Mouse (Mus musculus) heart, adult 18-20 months (tissue): ENCODE data around the gene Sidt1. TPM values are rescaled to one million over a fixed set of nuclear protein-coding genes. Genes with fewer than 3 reads are reported as not detected.

ENCODE experiments used
- DNase-seq, 2 experiments: peaks; one replicate each; pipeline ENCODE4 v3.0.0; 2021 to 2022; ENCODE audit warnings: mixed read lengths in 1 of 2
- total RNA-seq, 2 experiments: library from RNA; stranded (reverse); gene quantifications; 2 replicates each; pipeline ENCODE4 v1.2.3; 2021

Gene Sidt1
- total RNA-seq, 2 experiments from 2014 or later: 0.30 to 0.85 TPM

DNA sequence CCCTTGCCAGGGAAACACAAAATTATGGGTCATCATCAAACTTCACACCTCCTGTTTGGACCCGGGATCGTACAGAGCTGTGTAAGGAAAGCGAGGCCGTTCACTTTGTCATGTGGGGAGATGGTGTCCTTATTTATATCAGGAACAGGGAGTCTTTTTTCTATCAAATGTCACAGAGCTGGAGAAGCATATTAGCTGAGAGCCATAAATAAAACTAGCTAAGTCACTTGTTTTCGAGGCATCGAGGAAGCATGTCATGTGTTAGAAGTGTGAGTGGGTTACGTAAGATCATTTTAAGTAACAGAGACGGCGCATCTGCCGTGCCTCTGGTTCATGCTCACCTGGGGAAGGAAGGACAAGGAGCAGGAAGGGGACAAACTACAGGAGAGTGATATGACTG lies 83.0 kb downstream of the Sidt1 start:
- no peak for DNase-seq

- no peak for DNase-seq
These were observed 89.7 kb downstream of the Sidt1 start for GRCm38 (mm10) chr16:44243323-44243722.

DNA sequence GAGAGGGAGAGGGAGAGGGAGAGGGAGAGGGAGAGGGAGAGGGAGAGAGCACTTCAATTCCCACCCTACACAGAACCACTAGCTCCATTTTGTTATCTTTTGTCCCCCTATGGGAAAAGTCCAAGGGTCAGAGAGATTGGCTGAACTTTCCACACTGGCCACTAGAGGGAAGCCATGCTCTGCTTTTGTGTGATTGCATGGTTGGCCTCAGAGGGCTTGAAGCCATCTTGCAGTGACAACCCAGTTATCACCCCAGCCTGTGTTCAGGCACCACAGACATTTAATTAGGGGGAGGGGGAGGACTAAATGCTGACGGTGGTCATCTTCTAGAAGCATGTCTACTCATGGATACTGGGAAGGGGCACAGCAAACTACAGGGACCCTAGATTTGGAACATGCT lies 90.4 kb downstream of the Sidt1 start:
- DNase-seq: peak; percentile 72 to 87

DNA sequence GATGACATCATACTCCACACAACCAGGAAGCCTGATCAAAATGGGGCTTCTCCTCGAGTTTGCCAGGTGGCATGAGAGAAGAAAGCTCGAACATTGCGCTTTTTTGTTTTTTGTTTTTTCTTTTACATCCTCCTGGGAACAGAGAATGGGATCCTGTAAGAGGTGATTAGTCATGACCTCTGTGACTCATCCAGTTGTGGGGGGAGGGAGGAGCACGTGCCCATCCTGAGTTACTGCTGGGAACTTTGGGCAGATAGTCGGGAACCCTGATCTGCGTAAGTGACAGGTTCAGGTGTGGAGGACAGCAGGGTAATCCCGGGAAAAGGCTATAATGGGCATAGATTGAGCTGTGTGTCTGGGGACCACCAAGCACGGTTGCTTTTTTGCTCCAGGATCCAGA lies 92.6 kb downstream of the Sidt1 start:
- DNase-seq: no peak

GRCm38 (mm10) chr16:44238835-44239263 lies 94.1 kb downstream of the Sidt1 start:
- DNase-seq: peak; percentile 27 to 47

DNA sequence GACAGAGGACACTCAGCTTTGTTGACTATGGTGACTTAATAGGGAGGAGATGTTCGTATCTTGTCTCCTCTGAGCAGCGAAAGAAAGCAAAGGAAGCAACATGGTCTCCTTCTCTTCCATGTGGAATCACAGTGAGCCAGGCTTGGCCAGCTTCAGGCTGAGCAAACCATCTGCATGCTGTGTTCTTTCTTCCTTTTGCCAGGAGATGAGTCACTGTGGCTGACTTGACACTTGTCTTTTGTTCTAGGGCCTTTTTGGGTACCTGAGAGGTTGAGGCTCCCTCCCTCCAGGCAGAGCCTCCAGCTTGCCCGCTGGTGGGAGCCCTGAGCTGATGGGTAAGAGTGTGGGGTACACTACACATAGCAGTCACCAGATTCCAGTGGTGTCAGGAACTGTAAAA lies 95.2 kb downstream of the Sidt1 start:
- DNase-seq: no peak

GRCm38 (mm10) chr16:44233019-44233418 lies 100.0 kb downstream of the Sidt1 start:
- no peak for DNase-seq

- no peak for DNase-seq
These were observed 106.2 kb downstream of the Sidt1 start for GRCm38 (mm10) chr16:44226706-44227291.

DNA sequence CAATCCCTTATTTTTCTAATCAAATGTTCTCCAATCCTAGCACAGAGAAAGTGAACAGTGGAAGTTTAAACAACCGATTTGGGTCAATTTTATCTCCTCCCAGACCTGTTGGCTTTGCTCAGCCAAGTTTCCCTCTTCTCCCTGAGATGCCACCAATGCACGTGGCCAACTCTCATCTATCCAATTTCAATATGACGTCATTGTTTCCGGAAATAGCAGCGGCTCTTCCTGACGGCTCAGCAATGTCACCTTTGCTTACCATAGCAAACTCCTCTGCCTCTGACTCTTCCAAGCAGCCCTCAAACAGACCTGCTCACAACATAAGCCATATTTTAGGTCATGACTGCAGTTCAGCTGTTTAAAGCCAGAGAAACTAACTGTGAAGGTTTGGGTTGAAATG lies 111.5 kb downstream of the Sidt1 start:
- DNase-seq: peak in 1 of 2 experiments; percentile 51

- no peak for DNase-seq
These were observed 116.6 kb downstream of the Sidt1 start for GRCm38 (mm10) chr16:44216417-44216816.

- DNase-seq: peak; percentile 67 to 74
These were observed 117.5 kb downstream of the Sidt1 start for GRCm38 (mm10) chr16:44215513-44215912.

GRCm38 (mm10) chr16:44212703-44213102 lies 120.3 kb downstream of the Sidt1 start:
- no peak for DNase-seq

DNA sequence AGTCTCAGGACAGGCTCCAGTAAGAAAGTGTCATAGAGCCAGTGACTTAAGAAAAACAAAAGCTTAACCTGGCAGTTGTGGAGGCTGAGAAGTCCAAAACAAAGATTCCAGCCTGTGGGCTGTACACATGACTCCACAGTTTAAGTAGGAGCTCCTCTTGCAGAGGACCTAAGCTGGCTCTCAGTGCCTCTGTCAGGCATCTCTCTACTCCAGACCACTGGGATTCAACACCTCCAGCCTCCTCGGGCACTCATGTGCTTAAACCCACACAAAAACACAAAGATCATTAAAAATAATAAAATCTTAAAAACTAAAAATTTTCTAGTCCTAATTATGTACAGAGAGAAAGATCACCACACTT lies 122.0 kb downstream of the Sidt1 start:
- no peak for DNase-seq

- DNase-seq: no peak
These were observed 122.6 kb downstream of the Sidt1 start for GRCm38 (mm10) chr16:44210156-44211053.

- DNase-seq: no peak
These were observed 127.0 kb downstream of the Sidt1 start for GRCm38 (mm10) chr16:44205973-44206372.

- peak in 1 of 2 experiments; percentile 47 for DNase-seq
These were observed 128.7 kb downstream of the Sidt1 start for GRCm38 (mm10) chr16:44204331-44204730.

DNA sequence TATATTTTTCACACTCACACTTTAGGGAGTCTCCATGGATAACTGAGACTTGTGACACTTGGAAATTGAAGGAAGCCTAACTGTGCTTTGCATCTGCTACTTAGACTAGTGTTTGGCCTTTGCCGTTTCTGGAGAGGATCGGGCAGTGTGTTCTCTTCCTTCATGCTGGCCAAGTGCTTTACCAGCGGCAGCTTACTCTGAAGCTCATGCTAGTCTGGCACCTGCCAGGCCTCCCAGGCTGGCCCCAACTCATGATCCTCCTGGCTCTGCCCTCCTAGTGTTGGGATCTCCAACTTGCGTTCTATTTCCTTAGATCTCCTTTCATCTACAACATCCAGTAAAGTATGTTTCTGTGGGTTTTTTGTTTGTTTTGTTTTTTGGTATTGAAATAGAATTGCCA lies 132.8 kb downstream of the Sidt1 start:
- no peak for DNase-seq

GRCm38 (mm10) chr16:44199066-44199703 lies 133.8 kb downstream of the Sidt1 start:
- no peak for DNase-seq

GRCm38 (mm10) chr16:44190968-44191367 lies 142.0 kb downstream of the Sidt1 start:
- no peak for DNase-seq
